In genomic region chrX:36129771-36130108, GRCm38 (mm10) we compare ENCODE assay signal across 14 mouse cellular contexts. TPM values are rescaled to one million over a fixed set of nuclear protein-coding genes. Genes with fewer than 3 reads are reported as not detected.
DNase-seq lines count a peak whose midpoint lies in the region; ATAC-seq and TF ChIP-seq lines count a peak whose summit lies in the region.
"Had no signal": no experiment of that assay in that cellular context is flagged by ENCODE, and none has a peak within 500 bp of the region (broad histone marks: within the 10 kb centered on the region; RNA-seq: fewer than 3 reads in every experiment).

No protein-coding gene starts in this region.

- H3K9ac ChIP-seq in heart, embryonic 13.5 days: no peak overlapping the region
- no peak overlapping the region for H3K9ac ChIP-seq in lung, embryonic 16.5 days (ENCODE audit: low read length)
- H3K9ac ChIP-seq: limb, embryonic 12.5 days; liver, embryonic 14.5 days had no signal

- H3K36me3 ChIP-seq in heart, embryonic 13.5 days: no peaks in the 10 kb centered on the region
- H3K36me3 ChIP-seq in lung, embryonic 16.5 days (ENCODE audit: control insufficient read depth, insufficient read depth, low read length): no peaks in the 10 kb centered on the region
- no peaks in the 10 kb centered on the region for H3K36me3 ChIP-seq in thymus, adult 2 months (ENCODE audit: control insufficient read depth, insufficient read depth, low read length)
- H3K36me3 ChIP-seq: limb, embryonic 12.5 days had no signal

- intact Hi-C loops in left cerebral cortex, postnatal 4 days (cut with DNase I): no loop called here

- peaks cover 11% of the 10 kb centered on the region; the same call in 1 of the 2 replicates for H3K4me1 ChIP-seq in heart, embryonic 13.5 days
- no peaks in the 10 kb centered on the region for H3K4me1 ChIP-seq in lung, embryonic 16.5 days (replicated peaks; ENCODE audit: control insufficient read depth, insufficient read depth, low read length)
- no peaks in the 10 kb centered on the region for H3K4me1 ChIP-seq in thymus, adult 2 months (replicated peaks; ENCODE audit: control insufficient read depth, insufficient read depth, low read length)
- H3K4me1 ChIP-seq: limb, embryonic 12.5 days had no signal

- TF ChIP-seq CTCF in thymus, adult 2 months (IDR thresholded peaks at IDR 0.05; ENCODE audit: borderline replicate concordance, control insufficient read depth, extremely low read depth, insufficient read depth, low read length, poor library complexity): no peak

- no peak for ATAC-seq in heart, embryonic 13.5 days (ENCODE audit: extremely low read depth, insufficient number of reproducible peaks, low FRiP score, low TSS enrichment)
- no peak for ATAC-seq in lung, embryonic 16.5 days (ENCODE audit: low read depth)
- peak; percentile 83 for ATAC-seq in common myeloid progenitor, adult 5-6 weeks (replicated peaks; ENCODE audit: low read depth, poor library complexity, severe bottlenecking)
- ATAC-seq: activated CD4-positive, CD25-positive, alpha-beta regulatory T cell, adult 4 months; hindbrain, postnatal 0 days had no signal

- H3K27ac ChIP-seq in heart, embryonic 13.5 days (replicated peaks): peak overlapping the region; percentile 78
- H3K27ac ChIP-seq in lung, embryonic 16.5 days (ENCODE audit: low read length): peak overlapping the region; percentile 49; the same call in 1 of the 2 replicates
- no peak overlapping the region for H3K27ac ChIP-seq in thymus, adult 2 months (ENCODE audit: control insufficient read depth, insufficient read depth, low read length)
- H3K27ac ChIP-seq: hindbrain, postnatal 0 days; limb, embryonic 12.5 days; liver, embryonic 14.5 days had no signal

- no peaks in the 10 kb centered on the region for H3K27me3 ChIP-seq in heart, embryonic 13.5 days (replicated peaks)
- no peaks in the 10 kb centered on the region for H3K27me3 ChIP-seq in lung, embryonic 16.5 days (ENCODE audit: control insufficient read depth, insufficient read depth, low read depth, low read length)
- no peaks in the 10 kb centered on the region for H3K27me3 ChIP-seq in thymus, adult 2 months (ENCODE audit: control insufficient read depth, insufficient read depth, low read length)
- H3K27me3 ChIP-seq: limb, embryonic 12.5 days had no signal

- no peak overlapping the region for H3K4me3 ChIP-seq in heart, embryonic 13.5 days
- no peak overlapping the region for H3K4me3 ChIP-seq in lung, embryonic 16.5 days (ENCODE audit: low read length)
- H3K4me3 ChIP-seq in thymus, adult 2 months (ENCODE audit: control insufficient read depth, insufficient read depth, low read length): no peak overlapping the region
- H3K4me3 ChIP-seq: limb, embryonic 12.5 days had no signal

- TF ChIP-seq POLR2A in thymus, adult 2 months (IDR thresholded peaks at IDR 0.05; ENCODE audit: control insufficient read depth, extremely low read depth, insufficient read depth, low read length, poor library complexity): no peak

- H3K4me2 ChIP-seq in heart, embryonic 13.5 days: peak overlapping the region; percentile 28; the same call in 1 of the 2 replicates
- H3K4me2 ChIP-seq in lung, embryonic 16.5 days (ENCODE audit: low read depth, low read length): no peak overlapping the region
- H3K4me2 ChIP-seq: limb, embryonic 12.5 days had no signal

- DNase-seq in heart, adult 18-20 months: no peak
- no peak for DNase-seq in lung, postnatal 25 days (ENCODE audit: low spot score)
- DNase-seq in thymus, adult 2 months: no peak
- DNase-seq in left cerebral cortex, postnatal 4 days: no peak
- DNase-seq: adrenal gland, postnatal 36 days; cerebellum, postnatal 14 days; gastrocnemius, postnatal 25 days had no signal

- H3K9me3 ChIP-seq in heart, embryonic 13.5 days: no peaks in the 10 kb centered on the region
- no peaks in the 10 kb centered on the region for H3K9me3 ChIP-seq in lung, embryonic 16.5 days (ENCODE audit: control insufficient read depth, low read length)
- H3K9me3 ChIP-seq: limb, embryonic 12.5 days had no signal

- WGBS in heart, embryonic 13.5 days: 34% methylated on average over 1 of the region's 1 CpGs
- 46% methylated on average over 1 of the region's 1 CpGs for WGBS in lung, embryonic 16.5 days
- WGBS in thymus, adult 2 months: 17% methylated on average over 1 of the region's 1 CpGs

RNA-seq across cellular contexts. Expression of gene Il13ra1, which starts 17.8 kb away (rescaled TPM):
- polyA plus RNA-seq in heart, embryonic 13.5 days (2015; fragmentation: Nextera tagmentation; extraction: Ambion mirVana): 22.8 and 24.5 TPM in 2 replicates
- 10 to 100 TPM; 28.3 to 31.5 TPM for total RNA-seq in heart, adult 18-20 months (2021)
- 33.0 and 33.5 TPM in 2 replicates for polyA plus RNA-seq in lung, embryonic 16.5 days (2015; fragmentation: Nextera tagmentation; extraction: Ambion mirVana)
- 0.23 TPM in 1 of 2 replicates, not detected in the other for total RNA-seq in common myeloid progenitor, adult 5-6 weeks (2017)
- 2.9 and 3.6 TPM in 2 replicates for polyA plus RNA-seq in thymus, adult 2 months (2012; rRNA removed)
- 1 to 10 TPM; 4.1 to 4.9 TPM for total RNA-seq in left cerebral cortex, postnatal 4 days (2021)

Comparison
In these comparisons a context has a peak if more than half of its experiments do, and no peak if none do; other contexts are left out.
1. RNA of gene Il13ra1, which starts 17.8 kb away (total RNA-seq): 28.3 to 31.5 TPM in heart, adult 18-20 months; 4.1 to 4.9 TPM in left cerebral cortex, postnatal 4 days and 0.23 TPM in common myeloid progenitor, adult 5-6 weeks; every median in the first group is over 4 times any median in the second.